Mouse (Mus musculus) limb, embryonic 13.5 days (tissue): ENCODE results near the gene Dazap1. TPM values are rescaled to one million over a fixed set of nuclear protein-coding genes. Genes with fewer than 3 reads are reported as not detected.

ENCODE experiments used
- ATAC-seq: fragments of 200-750 bp; cut with Nextera tagmentation; 2 replicates; pipeline ENCODE4 v1.8.0; 2017; ENCODE audit warnings: low read depth, moderate number of reproducible peaks, moderate TSS enrichment; ENCODE audit not compliant: low FRiP score
- H3K27ac ChIP-seq: fragments of 300-500 bp; sonication (generic); 2 replicates; pipeline ENCODE4 v1.5.1; 2015; ENCODE audit warnings: inconsistent platforms, mild to moderate bottlenecking, moderate library complexity
- H3K27me3 ChIP-seq: fragments of 300-500 bp; sonication (generic); 2 replicates; pipeline ENCODE4 v1.6.1; 2015; ENCODE audit warnings: mild to moderate bottlenecking, inconsistent platforms
- H3K36me3 ChIP-seq: fragments of 300-500 bp; sonication (generic); 2 replicates; pipeline ENCODE4 v1.6.1; 2015; ENCODE audit warnings: inconsistent platforms, mild to moderate bottlenecking, moderate library complexity
- H3K4me1 ChIP-seq: fragments of 300-500 bp; sonication (generic); 2 replicates; pipeline ENCODE4 v1.6.1; 2015; ENCODE audit warnings: inconsistent platforms
- H3K4me2 ChIP-seq: fragments of 300-500 bp; sonication (generic); replicated peaks from 2 replicates; pipeline ENCODE4 v1.6.1; 2015; ENCODE audit warnings: inconsistent platforms, mild to moderate bottlenecking, moderate library complexity
- H3K4me3 ChIP-seq: fragments of 300-500 bp; sonication (generic); 2 replicates; pipeline ENCODE4 v1.5.1; 2015; ENCODE audit warnings: moderate library complexity, mild to moderate bottlenecking, inconsistent platforms
- H3K9ac ChIP-seq: fragments of 300-500 bp; sonication (generic); 2 replicates; pipeline ENCODE4 v1.6.1; 2015; ENCODE audit warnings: mild to moderate bottlenecking, inconsistent platforms
- H3K9me3 ChIP-seq: fragments of 300-500 bp; sonication (generic); 2 replicates; pipeline ENCODE4 v1.6.1; 2016; ENCODE audit warnings: inconsistent platforms
- WGBS: fragments of 180-500 bp; shearing (Covaris S2); methylation state at CpG from one replicate; pipeline ENCODE4 v1.1.7; 2015; 5-methylcytosine and 5-hydroxymethylcytosine counted together
- polyA plus RNA-seq: library from polyadenylated mRNA; unstranded; fragments of >200 nt; fragmentation: Nextera tagmentation; extraction: Ambion mirVana; gene quantifications from 2 replicates; pipeline ENCODE4 v1.2.1, GENCODE M21; 2015

Dazap1 gene
- polyA plus RNA-seq, 1 experiment from 2014 or later: 67.9 TPM

- no peaks in the 10 kb centered on the region for H3K27me3 ChIP-seq
- H3K27ac ChIP-seq: no peak overlapping the region
Observed at GRCm38 (mm10) chr10:80252011-80252410, 9.3 kb upstream of the Dazap1 start.

DNA sequence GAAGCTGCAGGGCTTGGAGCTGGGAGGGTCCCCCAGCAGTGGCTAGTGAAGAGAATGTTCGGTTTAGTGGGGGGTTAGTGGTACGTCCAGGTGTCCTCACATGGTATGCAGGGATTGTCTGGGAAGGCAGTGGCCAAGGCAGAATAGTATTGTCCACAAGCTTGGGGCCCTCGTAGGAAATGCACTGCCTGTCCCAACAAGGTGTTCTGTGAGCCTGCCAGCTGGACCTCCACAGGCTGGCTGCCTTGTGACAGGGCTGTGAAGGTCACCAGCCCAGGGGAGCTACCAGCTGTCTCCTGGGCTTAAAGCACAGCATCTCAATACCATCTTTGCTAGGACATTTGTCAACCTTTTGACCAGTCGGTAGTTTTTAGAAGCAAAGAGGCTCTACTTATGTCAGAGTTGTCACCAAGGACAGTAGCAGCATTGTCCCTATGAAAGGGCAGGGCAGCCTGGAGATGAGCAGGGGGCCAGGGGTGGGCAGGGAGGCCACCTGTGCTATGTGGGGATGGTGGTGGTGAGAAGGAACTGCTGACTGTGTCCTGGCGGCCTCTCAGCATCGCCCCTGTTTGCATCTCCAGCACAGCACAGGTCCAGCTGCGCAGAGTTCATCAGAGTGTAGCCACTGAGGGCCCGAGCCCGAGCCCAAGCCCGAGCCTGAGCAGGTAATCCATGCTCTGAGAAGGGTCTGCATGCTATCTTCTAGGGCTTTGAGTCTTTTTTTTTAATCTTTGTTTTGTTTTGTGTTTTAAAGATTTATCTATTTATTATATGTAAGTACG is 8.6 kb upstream of the Dazap1 start:
- H3K4me3 ChIP-seq: no peak overlapping the region
- H3K27me3 ChIP-seq: no peaks in the 10 kb centered on the region
- peaks cover 16% of the 10 kb centered on the region for H3K4me1 ChIP-seq
- 92% methylated on average over 11 of the region's 11 CpGs for WGBS
- H3K36me3 ChIP-seq: peaks cover 55% of the 10 kb centered on the region
- no peaks in the 10 kb centered on the region for H3K9me3 ChIP-seq
- ATAC-seq: no peak
- no peak overlapping the region for H3K27ac ChIP-seq
- no peak overlapping the region for H3K4me2 ChIP-seq
- no peak overlapping the region for H3K9ac ChIP-seq

More at GRCm38 (mm10) chr10:80252011-80252410, 9.3 kb upstream of the Dazap1 start:
- Histone ChIP-seq H3K4me2 (no peak overlapping the region), H3K4me3 (no peak overlapping the region), H3K9me3 (no peaks in the 10 kb centered on the region), H3K9ac (0 out of 2 replicates have a peak overlapping the region, but pooled peaks have one; percentile 15), H3K36me3 (peaks cover 50% of the 10 kb centered on the region), H3K4me1 (peaks cover 16% of the 10 kb centered on the region)
- no peak for ATAC-seq

DNA sequence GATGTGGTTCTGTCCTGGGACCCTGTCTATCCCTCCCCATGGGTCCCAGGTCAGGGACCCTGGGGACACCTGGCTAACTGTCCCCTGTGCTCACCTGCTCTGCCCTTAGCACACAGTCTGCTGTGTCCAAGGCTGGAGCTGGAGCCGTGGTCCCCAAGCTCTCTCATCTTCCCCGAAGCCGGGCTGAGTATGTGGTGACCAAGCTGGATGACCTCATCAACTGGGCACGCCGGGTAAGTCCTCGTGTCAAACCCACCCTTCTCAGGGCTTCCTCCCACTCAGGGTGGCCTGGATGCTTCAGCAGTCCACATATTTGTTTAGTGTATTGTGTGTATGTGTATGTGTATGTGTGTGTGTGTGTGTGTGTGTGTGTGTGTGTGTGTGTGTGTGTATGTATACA is 7.7 kb upstream of the Dazap1 start:
- Histone ChIP-seq H3K9me3 (no peaks in the 10 kb centered on the region), H3K4me2 (no peak overlapping the region), H3K36me3 (peaks cover 64% of the 10 kb centered on the region), H3K4me3 (no peak overlapping the region), H3K9ac (no peak overlapping the region), H3K4me1 (peaks cover 10% of the 10 kb centered on the region), H3K27ac (no peak overlapping the region), H3K27me3 (no peaks in the 10 kb centered on the region)
- WGBS: 79% methylated on average over 6 of the region's 6 CpGs
- ATAC-seq: no peak

- Histone ChIP-seq H3K4me3 (no peak overlapping the region), H3K36me3 (peaks cover 73% of the 10 kb centered on the region), H3K9ac (no peak overlapping the region), H3K4me2 (no peak overlapping the region), H3K9me3 (no peaks in the 10 kb centered on the region), H3K27ac (no peak overlapping the region), H3K4me1 (peaks cover 17% of the 10 kb centered on the region), H3K27me3 (no peaks in the 10 kb centered on the region)
- ATAC-seq: no peak
- WGBS: 95% methylated on average over 26 of the region's 26 CpGs
Observed at GRCm38 (mm10) chr10:80254331-80255297, 6.7 kb upstream of the Dazap1 start.

DNA sequence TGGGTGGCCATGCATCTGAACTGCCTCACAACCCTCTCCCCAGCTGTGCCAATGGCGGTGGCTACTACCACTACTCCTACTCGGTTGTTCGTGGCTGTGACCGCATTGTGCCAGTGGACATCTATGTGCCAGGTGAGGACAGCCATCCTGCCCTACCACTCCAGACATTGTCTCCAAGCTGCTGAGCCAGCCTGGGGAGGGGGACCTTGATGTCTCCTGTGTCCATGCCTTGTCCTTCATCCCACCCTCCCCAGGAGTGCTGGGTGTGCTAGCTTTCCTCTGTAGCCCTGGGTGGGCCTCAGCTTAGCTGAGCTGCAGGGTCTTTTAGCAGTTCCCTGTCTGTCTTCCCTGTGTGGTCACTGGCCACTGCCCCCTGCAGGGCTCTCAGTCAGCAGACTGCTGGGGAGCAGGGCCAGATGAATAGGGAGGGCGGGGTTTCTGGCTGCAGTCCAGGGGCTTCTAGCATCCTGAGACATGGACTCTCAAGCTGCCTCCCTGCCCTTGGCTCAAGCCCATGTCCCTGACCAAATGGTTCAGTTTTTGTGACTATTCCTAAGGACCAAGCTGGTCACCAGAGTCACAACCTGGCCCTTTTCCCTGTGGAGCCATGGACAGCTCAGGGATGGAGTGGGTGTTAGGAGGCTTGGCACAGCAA is 5.3 kb upstream of the Dazap1 start:
- Histone ChIP-seq H3K4me2 (no peak overlapping the region), H3K4me1 (peaks cover 19% of the 10 kb centered on the region), H3K4me3 (no peak overlapping the region), H3K27ac (no peak overlapping the region), H3K36me3 (peaks cover 73% of the 10 kb centered on the region), H3K27me3 (no peaks in the 10 kb centered on the region), H3K9me3 (no peaks in the 10 kb centered on the region), H3K9ac (no peak overlapping the region; the same call in 1 of the 2 replicates)
- ATAC-seq: no peak
- 90% methylated on average over 5 of the region's 5 CpGs for WGBS

DNA sequence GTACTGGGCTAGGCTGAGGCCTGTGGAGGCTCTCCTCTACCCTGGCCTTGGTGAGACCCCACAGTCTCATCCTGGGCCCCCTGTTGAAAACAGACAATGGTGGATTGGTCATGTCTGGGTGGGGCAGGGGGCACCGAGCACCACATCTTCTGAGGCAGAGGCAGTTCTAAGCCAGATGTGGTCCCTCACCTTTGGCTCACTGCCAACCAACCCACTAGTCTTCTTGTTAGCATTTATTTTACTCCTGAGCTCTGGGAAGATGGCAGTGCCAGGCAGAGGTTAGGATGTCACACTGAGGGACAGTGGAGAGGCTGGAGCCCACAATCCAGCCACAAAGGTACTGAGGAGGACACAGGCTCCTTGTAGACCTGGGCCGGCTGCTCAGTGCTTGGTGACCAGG is 3.4 kb upstream of the Dazap1 start:
- Histone ChIP-seq H3K4me3 (no peak overlapping the region), H3K9me3 (no peaks in the 10 kb centered on the region), H3K27ac (no peak overlapping the region), H3K9ac (no peak overlapping the region), H3K4me1 (peaks cover 31% of the 10 kb centered on the region), H3K4me2 (no peak overlapping the region), H3K36me3 (peaks cover 64% of the 10 kb centered on the region), H3K27me3 (no peaks in the 10 kb centered on the region)
- ATAC-seq: no peak
- 74% methylated on average over 2 of the region's 2 CpGs for WGBS

DNA sequence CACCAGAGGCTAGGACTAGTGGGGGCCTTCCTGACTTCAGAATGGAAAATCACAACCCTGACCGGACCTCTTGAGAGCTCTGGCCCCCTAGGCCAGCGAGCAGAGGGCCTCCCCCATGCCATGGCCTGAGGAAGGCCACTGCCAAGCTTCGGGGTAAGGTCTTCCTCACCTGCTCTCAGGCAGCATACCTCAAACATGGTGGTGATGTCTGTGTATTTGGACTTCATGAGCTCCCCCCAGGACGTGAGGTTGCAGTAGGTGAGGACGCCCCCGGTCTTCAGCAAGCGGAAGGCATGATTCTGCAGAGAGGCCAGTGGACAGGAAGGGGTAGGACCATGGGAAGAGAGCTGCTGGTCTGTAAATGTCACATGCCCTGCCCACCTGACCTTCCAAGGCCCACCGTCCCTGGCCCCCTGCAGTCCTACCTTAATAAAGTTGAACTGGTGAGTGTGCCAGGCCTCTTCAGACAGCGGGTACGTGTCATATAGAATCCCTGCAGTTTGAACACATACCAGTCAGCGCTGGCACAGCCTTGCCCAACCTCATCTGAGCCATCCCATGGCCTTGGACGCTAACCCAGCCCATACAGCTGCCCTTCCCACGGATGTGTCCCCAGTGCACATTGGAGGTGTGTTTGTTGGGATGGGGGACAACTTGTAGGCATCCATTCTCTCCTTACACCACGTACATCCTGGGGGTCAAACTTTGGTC is 2.4 kb upstream of the Dazap1 start:
- Histone ChIP-seq H3K9me3 (no peaks in the 10 kb centered on the region), H3K4me3 (peak overlapping the region; percentile 55; the same call in 1 of the 2 replicates), H3K4me2 (peak overlapping the region; percentile 93), H3K9ac (peak overlapping the region; percentile 75), H3K27me3 (no peaks in the 10 kb centered on the region), H3K27ac (no peak overlapping the region), H3K4me1 (peaks cover 31% of the 10 kb centered on the region), H3K36me3 (peaks cover 54% of the 10 kb centered on the region)
- ATAC-seq: no peak
- WGBS: 90% methylated on average over 14 of the region's 14 CpGs

DNA sequence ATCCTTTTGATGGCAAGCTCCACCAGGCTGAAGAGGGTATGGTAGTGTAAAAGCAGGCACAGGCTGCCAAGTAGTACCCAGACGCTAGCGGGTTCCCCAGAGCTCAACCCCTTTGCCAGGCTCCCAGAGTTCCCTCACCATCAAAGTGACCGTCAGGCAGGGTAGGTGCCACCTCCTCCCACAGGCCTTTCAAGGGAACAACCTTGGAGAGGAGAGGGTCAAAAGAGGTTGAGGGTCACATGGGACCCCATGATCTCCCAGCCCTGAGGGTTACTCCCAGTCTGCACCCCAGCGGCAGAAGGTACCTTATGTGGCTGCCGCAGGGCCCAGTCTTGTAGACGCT is 1.9 kb upstream of the Dazap1 start:
- H3K4me2 ChIP-seq: peak overlapping the region; percentile 93
- no peaks in the 10 kb centered on the region for H3K27me3 ChIP-seq
- H3K27ac ChIP-seq: no peak overlapping the region
- no peak for ATAC-seq
- no peaks in the 10 kb centered on the region for H3K9me3 ChIP-seq
- peak overlapping the region; percentile 55 for H3K4me3 ChIP-seq
- peaks cover 31% of the 10 kb centered on the region for H3K4me1 ChIP-seq
- peaks cover 49% of the 10 kb centered on the region for H3K36me3 ChIP-seq
- peak overlapping the region; percentile 75 for H3K9ac ChIP-seq
- WGBS: 84% methylated on average over 6 of the region's 6 CpGs

DNA sequence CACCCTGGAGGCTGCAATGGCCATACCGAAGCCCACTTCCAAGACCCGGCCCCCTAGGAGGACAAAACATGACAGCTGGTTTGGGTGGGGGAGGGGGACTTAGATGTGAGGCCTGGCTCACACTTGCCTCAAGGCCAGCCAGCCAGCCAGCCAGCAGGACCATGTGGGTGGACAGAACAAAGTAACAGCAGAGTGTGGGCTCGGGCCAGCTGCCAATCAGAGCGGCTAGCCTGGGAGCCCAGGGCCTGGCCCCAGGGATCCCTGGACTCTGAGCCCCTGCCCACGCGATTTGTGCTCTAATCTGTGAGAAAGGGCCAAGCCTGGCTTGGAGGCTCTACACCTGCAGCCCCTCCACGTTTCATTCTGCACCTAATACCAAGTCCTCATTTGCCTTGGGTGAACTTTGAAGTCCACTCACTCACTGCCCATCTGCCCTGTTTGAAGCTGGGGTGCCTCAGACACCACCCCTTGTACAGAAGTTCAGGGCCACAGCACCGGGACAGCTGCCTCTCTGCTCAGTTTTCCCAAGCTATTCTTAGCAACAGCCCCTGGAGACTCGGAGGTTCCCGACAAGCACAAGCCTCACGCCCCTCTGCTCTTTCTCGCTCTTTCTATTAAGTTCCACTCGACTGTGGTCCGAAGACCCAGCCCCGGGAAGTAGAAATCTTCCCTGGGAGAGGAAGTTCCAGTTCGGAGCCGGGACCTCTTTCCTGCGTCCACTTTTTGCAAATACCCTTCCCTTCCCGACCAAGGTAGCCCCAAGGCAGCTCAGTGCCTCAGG is 1.2 kb upstream of the Dazap1 start:
- Histone ChIP-seq H3K4me1 (peaks cover 31% of the 10 kb centered on the region), H3K9ac (peak overlapping the region; percentile 75), H3K27ac (peak overlapping the region; percentile 97), H3K27me3 (no peaks in the 10 kb centered on the region), H3K4me3 (peak overlapping the region; percentile 55), H3K36me3 (peaks cover 43% of the 10 kb centered on the region), H3K9me3 (no peaks in the 10 kb centered on the region), H3K4me2 (peak overlapping the region; percentile 93)
- WGBS: 7% methylated on average over 19 of the region's 19 CpGs
- ATAC-seq: no peak

GRCm38 (mm10) chr10:80261585-80261968 is 291 bp downstream of the Dazap1 start:
- Histone ChIP-seq H3K27ac (peak overlapping the region; percentile 97), H3K4me3 (peak overlapping the region; percentile 55), H3K4me2 (peak overlapping the region; percentile 93), H3K9ac (peak overlapping the region; percentile 58), H3K36me3 (peaks cover 27% of the 10 kb centered on the region), H3K27me3 (no peaks in the 10 kb centered on the region), H3K9me3 (no peaks in the 10 kb centered on the region), H3K4me1 (peaks cover 42% of the 10 kb centered on the region)
- ATAC-seq: peak; percentile 41
- under 1% methylated on average over 14 of the region's 14 CpGs for WGBS

DNA sequence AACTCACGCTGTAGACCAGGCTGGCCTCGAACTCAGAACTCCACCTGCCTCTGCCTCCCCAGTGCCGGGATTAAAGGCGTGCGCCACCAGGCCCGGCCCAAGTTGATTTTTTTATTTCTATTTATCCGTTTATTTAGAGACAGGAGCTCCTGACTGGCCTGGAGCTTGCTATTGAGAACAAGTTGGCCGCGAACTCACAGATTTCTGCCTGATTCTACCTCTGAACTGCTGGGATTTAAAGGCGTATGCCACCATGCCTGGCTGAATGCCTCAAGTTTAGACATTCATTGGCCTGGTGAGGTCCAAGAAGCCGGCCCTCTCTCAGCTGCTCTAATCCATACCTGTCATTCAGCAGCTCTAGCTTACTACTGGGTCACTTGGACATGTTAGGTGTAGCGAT is 883 bp downstream of the Dazap1 start:
- H3K4me1 ChIP-seq: peaks cover 48% of the 10 kb centered on the region
- WGBS: 78% methylated on average over 12 of the region's 12 CpGs
- H3K27ac ChIP-seq: peak overlapping the region; percentile 97
- no peaks in the 10 kb centered on the region for H3K27me3 ChIP-seq
- peak overlapping the region; percentile 43; the same call in 1 of the 2 replicates for H3K9ac ChIP-seq
- no peaks in the 10 kb centered on the region for H3K9me3 ChIP-seq
- ATAC-seq: no peak
- peak overlapping the region; percentile 55 for H3K4me3 ChIP-seq
- peaks cover 23% of the 10 kb centered on the region for H3K36me3 ChIP-seq
- H3K4me2 ChIP-seq: peak overlapping the region; percentile 93
